Comparison of ENCODE assay signal across 10 mouse cellular contexts in genomic region chr2:102552095-102552537, GRCm38 (mm10). TPM values are rescaled to one million over a fixed set of nuclear protein-coding genes. Genes with fewer than 3 reads are reported as not detected.
DNase-seq lines count a peak whose midpoint lies in the region; ATAC-seq and TF ChIP-seq lines count a peak whose summit lies in the region.
"Had no signal": no experiment of that assay in that cellular context is flagged by ENCODE, and none has a peak within 500 bp of the region (broad histone marks: within the 10 kb centered on the region; RNA-seq: fewer than 3 reads in every experiment).

No protein-coding gene starts in this region.

- no peak overlapping the region for H3K27ac ChIP-seq in kidney, adult 2 months (ENCODE audit: insufficient read depth, low read depth, low read length)
- peak overlapping the region; percentile 52; the same call in 1 of the 2 replicates for H3K27ac ChIP-seq in intestine, embryonic 15.5 days

- no peak overlapping the region for H3K4me3 ChIP-seq in kidney, adult 2 months (ENCODE audit: insufficient read depth, low read depth, low read length)
- H3K4me3 ChIP-seq in intestine, embryonic 15.5 days (replicated peaks) = no peak overlapping the region

- H3K27me3 ChIP-seq in kidney, adult 2 months (replicated peaks; ENCODE audit: control insufficient read depth, insufficient read depth, low read length) = no peaks in the 10 kb centered on the region
- H3K27me3 ChIP-seq in intestine, embryonic 15.5 days (replicated peaks) = no peaks in the 10 kb centered on the region

- TF ChIP-seq POLR2A in kidney, adult 2 months (IDR thresholded peaks at IDR 0.05; ENCODE audit: low read depth, low read length) = no peak

- peaks cover 12% of the 10 kb centered on the region for H3K4me1 ChIP-seq in kidney, adult 2 months (ENCODE audit: control insufficient read depth, insufficient read depth, low read length)
- peaks cover 18% of the 10 kb centered on the region for H3K4me1 ChIP-seq in intestine, embryonic 15.5 days (replicated peaks)

- peak; percentile 30 for ATAC-seq in intestine, embryonic 15.5 days
- no peak for ATAC-seq in megakaryocyte progenitor cell, adult 5-6 weeks (replicated peaks; ENCODE audit: poor library complexity)
- ATAC-seq: forebrain, embryonic 16.5 days had no signal

- WGBS in kidney, adult 2 months = 10% methylated on average over 5 of the region's 5 CpGs
- 18% methylated on average over 5 of the region's 5 CpGs for WGBS in intestine, embryonic 15.5 days

- H3K9ac ChIP-seq in intestine, embryonic 15.5 days = no peak overlapping the region

- H3K36me3 ChIP-seq in kidney, adult 2 months (ENCODE audit: control insufficient read depth, insufficient read depth, low read length) = no peaks in the 10 kb centered on the region
- H3K36me3 ChIP-seq in intestine, embryonic 15.5 days = no peaks in the 10 kb centered on the region

- no peaks in the 10 kb centered on the region for H3K9me3 ChIP-seq in intestine, embryonic 15.5 days

- TF ChIP-seq CTCF in kidney, adult 2 months (conservative IDR thresholded peaks at IDR 0.05; ENCODE audit: insufficient read depth, insufficient read length, low read depth, low read length) = no peak

- H3K4me2 ChIP-seq in intestine, embryonic 15.5 days (replicated peaks) = peak overlapping the region; percentile 69

- peak; percentile 30 for DNase-seq in kidney, adult 2 months
- no peak for DNase-seq in kidney, postnatal 25 days
- peak; percentile 41 for DNase-seq in embryo, embryonic 10.5 days (ENCODE audit: low spot score)
- DNase-seq in lung, postnatal 25 days (ENCODE audit: low spot score) = peak; percentile 26
- DNase-seq in cerebellum, adult 9-10 months = no peak
- DNase-seq: thymus, postnatal 14 days had no signal

RNA-seq across cellular contexts. Expression of gene Pamr1, which starts 2.3 kb away (rescaled TPM):
- 6.1 and 7.5 TPM in 2 replicates for polyA plus RNA-seq in kidney, adult 2 months (2012; rRNA removed)
- polyA plus RNA-seq in intestine, embryonic 15.5 days (2015; fragmentation: Nextera tagmentation; extraction: Ambion mirVana) = 39.1 and 43.5 TPM in 2 replicates
- not detected in 2 replicates for total RNA-seq in megakaryocyte progenitor cell, adult 5-6 weeks (2015)
- total RNA-seq in megakaryocyte progenitor cell, adult 5-6 weeks (2017) = not detected in 2 replicates
- total RNA-seq: MEL had no signal

Comparison
In these comparisons a context has a peak if more than half of its experiments do, and no peak if none do; other contexts are left out.
1. DNase-seq: peak in kidney, adult 2 months (single experiment), embryo, embryonic 10.5 days (single experiment) and lung, postnatal 25 days (single experiment); none in kidney, postnatal 25 days (0 of 2) and cerebellum, adult 9-10 months (single experiment).